Mouse (Mus musculus) hindlimb bud, embryonic 11.5 days (tissue): ENCODE data around the gene Luc7l3.
"Not testable (repeated sequence)": the region's sequence is repeated elsewhere in the genome, so short reads cannot be mapped to it uniquely, and the experiment has no call there.

Source experiments
- DNase-seq: peaks from one replicate; pipeline ENCODE4 v3.0.0-alpha.2; 2012; ENCODE audit warnings: low read depth, low spot score; ENCODE audit errors: extremely low spot score

The Luc7l3 gene

GRCm38 (mm10) chr11:94314098-94314652, 7.6 kb downstream of the Luc7l3 start:
- DNase-seq: no peak

- DNase-seq: no peak
These were observed 9.1 kb downstream of the Luc7l3 start for GRCm38 (mm10) chr11:94312733-94313132.

- no peak for DNase-seq
These were observed 26.6 kb downstream of the Luc7l3 start for GRCm38 (mm10) chr11:94294996-94295845.

GRCm38 (mm10) chr11:94290062-94290740, 31.6 kb downstream of the Luc7l3 start:
- no peak for DNase-seq

GRCm38 (mm10) chr11:94287105-94287504, 34.7 kb downstream of the Luc7l3 start:
- DNase-seq: no peak

GRCm38 (mm10) chr11:94285886-94286574, 35.8 kb downstream of the Luc7l3 start:
- DNase-seq: no peak

- DNase-seq: no peak
These were observed 38.2 kb downstream of the Luc7l3 start for GRCm38 (mm10) chr11:94283536-94284099.

GRCm38 (mm10) chr11:94282291-94282690, 39.5 kb downstream of the Luc7l3 start:
- DNase-seq: no peak

- no peak for DNase-seq
These were observed 40.3 kb downstream of the Luc7l3 start, which contains the start of gene Gm21885 for GRCm38 (mm10) chr11:94281199-94282181. TSS of gene Gm21885 (plus strand) at chr11:94281873.

GRCm38 (mm10) chr11:94276869-94277337, 44.9 kb downstream of the Luc7l3 start:
- peak; percentile 93 for DNase-seq

GRCm38 (mm10) chr11:94275686-94276085, 46.1 kb downstream of the Luc7l3 start:
- DNase-seq: no peak

- no peak for DNase-seq
These were observed 46.6 kb downstream of the Luc7l3 start for GRCm38 (mm10) chr11:94275226-94275625.

GRCm38 (mm10) chr11:94274206-94274867, 47.5 kb downstream of the Luc7l3 start:
- DNase-seq: no peak

- no peak for DNase-seq
These were observed 48.5 kb downstream of the Luc7l3 start for GRCm38 (mm10) chr11:94272960-94273927.

- no peak for DNase-seq
These were observed 50.8 kb downstream of the Luc7l3 start for GRCm38 (mm10) chr11:94271015-94271414.

- no peak for DNase-seq
These were observed 51.9 kb downstream of the Luc7l3 start for GRCm38 (mm10) chr11:94269906-94270305.

GRCm38 (mm10) chr11:94268761-94269160, 53.0 kb downstream of the Luc7l3 start:
- no peak for DNase-seq

GRCm38 (mm10) chr11:94266155-94266554, 55.6 kb downstream of the Luc7l3 start:
- not testable (repeated sequence) for DNase-seq
